Mouse (Mus musculus) E14TG2a.4 (cell line): ENCODE data around the gene Lama5.

Source experiments
- CTCF ChIP-seq: conservative IDR thresholded peaks from 2 replicates; pipeline ENCODE4 v1.5.1; 2014; ENCODE audit warnings: low read length
- NANOG ChIP-seq: IDR thresholded peaks from 2 replicates; pipeline ENCODE4 v1.6.1; 2014; ENCODE audit warnings: borderline replicate concordance, low read length, mixed read lengths
- POU5F1 ChIP-seq: IDR thresholded peaks from 2 replicates; pipeline ENCODE4 v1.6.1; 2014; ENCODE audit warnings: low read length, borderline replicate concordance

- no peak for TF ChIP-seq CTCF
- no peak for TF ChIP-seq POU5F1
- TF ChIP-seq NANOG, result no peak
Observed at GRCm38 (mm10) chr2:180261901-180262300, 36.2 kb upstream of the Lama5 start.
